Mouse (Mus musculus): ENCODE results near the gene Nrcam.
"Not testable (repeated sequence)": the region's sequence is repeated elsewhere in the genome, so short reads cannot be mapped to it uniquely, and the experiment has no call there.

Gene Nrcam

GRCm38 (mm10) chr12:44328381-44329315, at the start of gene Nrcam:
Gene Nrcam, plus strand, starts transcription at chr12:44328885.
- DNase-seq (ENCODE audit: low spot score): peak; percentile 7

GRCm38 (mm10) chr12:44280147-44280546, 48.5 kb upstream of the Nrcam start:
- DNase-seq (ENCODE audit: low spot score): not testable (repeated sequence)

GRCm38 (mm10) chr12:44281534-44281933, 47.2 kb upstream of the Nrcam start:
- no peak for DNase-seq (ENCODE audit: low spot score)

- DNase-seq (ENCODE audit: low spot score): no peak
Observed at GRCm38 (mm10) chr12:44283378-44283777, 45.3 kb upstream of the Nrcam start.

- no peak for DNase-seq (ENCODE audit: low spot score)
Observed at GRCm38 (mm10) chr12:44286992-44287391, 41.7 kb upstream of the Nrcam start.

- peak; percentile 65 for DNase-seq (ENCODE audit: low spot score)
Observed at GRCm38 (mm10) chr12:44292281-44292680, 36.4 kb upstream of the Nrcam start.

- DNase-seq (ENCODE audit: low spot score): no peak
Observed at GRCm38 (mm10) chr12:44300793-44301192, 27.9 kb upstream of the Nrcam start.

- DNase-seq (ENCODE audit: low spot score): no peak
Observed at GRCm38 (mm10) chr12:44304012-44304411, 24.7 kb upstream of the Nrcam start.

- no peak for DNase-seq (ENCODE audit: low spot score)
Observed at GRCm38 (mm10) chr12:44304869-44305268, 23.8 kb upstream of the Nrcam start.

GRCm38 (mm10) chr12:44308221-44308620, 20.5 kb upstream of the Nrcam start:
- no peak for DNase-seq (ENCODE audit: low spot score)

GRCm38 (mm10) chr12:44315212-44315611, 13.5 kb upstream of the Nrcam start:
- no peak for DNase-seq (ENCODE audit: low spot score)

- no peak for DNase-seq (ENCODE audit: low spot score)
Observed at GRCm38 (mm10) chr12:44325091-44325490, 3.6 kb upstream of the Nrcam start.

GRCm38 (mm10) chr12:44327452-44327851, 1.2 kb upstream of the Nrcam start:
- DNase-seq (ENCODE audit: low spot score): no peak

- DNase-seq (ENCODE audit: low spot score): no peak
Observed at GRCm38 (mm10) chr12:44329316-44330215, 881 bp downstream of the Nrcam start.

GRCm38 (mm10) chr12:44330216-44330719, 1.6 kb downstream of the Nrcam start:
- no peak for DNase-seq (ENCODE audit: low spot score)

GRCm38 (mm10) chr12:44337136-44337640, 8.5 kb downstream of the Nrcam start:
- no peak for DNase-seq (ENCODE audit: low spot score)

GRCm38 (mm10) chr12:44338195-44338622, 9.5 kb downstream of the Nrcam start:
- no peak for DNase-seq (ENCODE audit: low spot score)

- DNase-seq (ENCODE audit: low spot score): no peak
Observed at GRCm38 (mm10) chr12:44344075-44344474, 15.4 kb downstream of the Nrcam start.

- DNase-seq (ENCODE audit: low spot score): no peak
Observed at GRCm38 (mm10) chr12:44345251-44345650, 16.6 kb downstream of the Nrcam start.

GRCm38 (mm10) chr12:44346143-44346542, 17.5 kb downstream of the Nrcam start:
- DNase-seq (ENCODE audit: low spot score): no peak

- DNase-seq (ENCODE audit: low spot score): no peak
Observed at GRCm38 (mm10) chr12:44355116-44355515, 26.4 kb downstream of the Nrcam start.

GRCm38 (mm10) chr12:44357460-44357859, 28.8 kb downstream of the Nrcam start:
- no peak for DNase-seq (ENCODE audit: low spot score)
